Mouse (Mus musculus) neural tube, embryonic 11.5 days (tissue): Measurements from ENCODE around the gene Pole2. TPM values are rescaled to one million over a fixed set of nuclear protein-coding genes. Genes with fewer than 3 reads are reported as not detected.

Source experiments
- ATAC-seq: fragments of 200-750 bp; cut with Nextera tagmentation; 2 replicates; pipeline ENCODE4 v1.8.0; 2017; ENCODE audit warnings: moderate number of reproducible peaks, mild to moderate bottlenecking, moderate TSS enrichment, moderate library complexity; ENCODE audit not compliant: insufficient read depth, low FRiP score, low TSS enrichment
- DNase-seq: peaks from one replicate; pipeline ENCODE4 v3.0.0-alpha.2; 2015; ENCODE audit warnings: low spot score
- H3K27ac ChIP-seq: fragments of 300-500 bp; sonication (generic); 2 replicates; pipeline ENCODE4 v1.5.1; 2014; ENCODE audit warnings: low read depth, mild to moderate bottlenecking, low read length
- H3K27me3 ChIP-seq: fragments of 300-500 bp; sonication (generic); 2 replicates; pipeline ENCODE4 v1.6.1; 2014; ENCODE audit warnings: mild to moderate bottlenecking, low read length, mixed read lengths; ENCODE audit not compliant: control insufficient read depth, insufficient read depth
- H3K36me3 ChIP-seq: fragments of 300-500 bp; sonication (generic); 2 replicates; pipeline ENCODE4 v1.6.1; 2014; ENCODE audit warnings: mild to moderate bottlenecking, low read length, moderate library complexity, mixed read lengths; ENCODE audit not compliant: control insufficient read depth, insufficient read depth
- H3K4me1 ChIP-seq: fragments of 300-500 bp; sonication (generic); 2 replicates; pipeline ENCODE4 v1.6.1; 2014; ENCODE audit warnings: low read length, mixed read lengths; ENCODE audit not compliant: control insufficient read depth, insufficient read depth
- H3K4me2 ChIP-seq: fragments of 300-500 bp; sonication (generic); 2 replicates; pipeline ENCODE4 v1.6.1; 2014; ENCODE audit warnings: low read depth, mild to moderate bottlenecking, moderate library complexity
- H3K4me3 ChIP-seq: fragments of 300-500 bp; sonication (generic); 2 replicates; pipeline ENCODE4 v1.5.1; 2014; ENCODE audit warnings: low read depth, low read length
- H3K9ac ChIP-seq: fragments of 300-500 bp; sonication (generic); 2 replicates; pipeline ENCODE4 v1.6.1; 2014; ENCODE audit warnings: mild to moderate bottlenecking, low read length
- H3K9me3 ChIP-seq: fragments of 300-500 bp; sonication (generic); 2 replicates; pipeline ENCODE4 v1.6.1; 2016; ENCODE audit warnings: low read length; ENCODE audit not compliant: control insufficient read depth
- WGBS: fragments of 180-500 bp; shearing (Covaris S2); extraction: QIAGEN DNeasy Blood & Tissue Kit; methylation state at CpG from one replicate; pipeline ENCODE4 v1.1.7; 2014; 5-methylcytosine and 5-hydroxymethylcytosine counted together
- polyA plus RNA-seq: library from polyadenylated mRNA; unstranded; fragments of >200 nt; fragmentation: Nextera tagmentation; extraction: Ambion mirVana; gene quantifications from 2 replicates; pipeline ENCODE4 v1.2.1, GENCODE M21; 2014

Pole2 gene
- polyA plus RNA-seq, 1 experiment from 2014 or later = 26.5 TPM

DNA sequence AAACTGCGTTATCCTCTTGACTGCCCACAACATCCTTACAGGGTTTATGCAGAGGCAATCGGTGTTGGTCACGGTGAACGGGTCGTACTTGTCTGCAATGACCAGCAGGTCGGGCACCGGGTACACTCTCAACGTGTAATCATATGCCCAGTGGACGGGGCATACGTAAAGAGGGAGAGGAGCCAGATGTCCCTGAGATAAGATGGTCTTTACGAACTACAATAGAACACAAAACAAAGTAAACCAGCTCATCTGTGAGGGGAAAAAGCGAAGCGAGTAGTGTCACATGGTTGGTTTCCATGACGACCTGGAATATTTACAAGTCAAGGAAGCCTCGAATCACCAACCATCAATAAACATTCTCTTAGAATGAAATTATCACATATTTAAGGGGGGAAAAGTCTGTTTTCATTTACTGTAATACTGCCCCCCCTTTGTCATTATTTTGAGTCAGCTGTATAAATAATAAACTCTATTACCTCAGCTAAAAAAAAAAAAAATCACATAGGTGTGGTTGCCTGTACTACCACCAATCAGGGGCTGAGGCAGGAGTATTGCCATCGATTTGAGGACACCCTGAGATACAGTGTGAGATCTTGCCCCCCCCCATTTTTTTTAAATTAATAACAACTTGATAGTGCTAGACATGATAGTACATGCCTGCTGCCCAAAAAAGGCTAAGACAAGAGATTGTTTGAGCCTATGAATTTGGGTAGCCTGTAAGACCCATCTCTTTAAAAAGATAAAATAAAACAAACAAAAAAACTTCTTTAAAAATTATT, 23.8 kb downstream of the Pole2 start, which contains the start of gene Gm49384:
Gene Gm49384, minus strand, starts transcription at position 216 of the 782 bp plus-strand sequence.
- DNase-seq (no peak), ATAC-seq (no peak)
- Histone ChIP-seq H3K4me3 (no peak within 1 kb of the TSS), H3K4me1 (no peaks in the 10 kb centered on the region; the same call in 1 of the 2 replicates), H3K9ac (no peak within 1 kb of the TSS), H3K9me3 (no peaks in the 10 kb centered on the region), H3K4me2 (no peak within 1 kb of the TSS), H3K27ac (no peak within 1 kb of the TSS), H3K36me3 (no peaks in the 10 kb centered on the region; the same call in 1 of the 2 replicates), H3K27me3 (no peaks in the 10 kb centered on the region)
- 75% methylated on average over 16 of the region's 16 CpGs for WGBS

GRCm38 (mm10) chr12:69198985-69199384, 29.0 kb downstream of the Pole2 start:
- DNase-seq = no peak
- no peak for ATAC-seq
- H3K4me3 ChIP-seq = no peak overlapping the region
- H3K4me2 ChIP-seq = 0 out of 2 replicates have a peak overlapping the region, but pooled peaks have one; percentile 12
- H3K9ac ChIP-seq = no peak overlapping the region
- no peak overlapping the region for H3K27ac ChIP-seq
- H3K9me3 ChIP-seq = no peaks in the 10 kb centered on the region
- no peaks in the 10 kb centered on the region for H3K27me3 ChIP-seq
- peaks cover 12% of the 10 kb centered on the region for H3K4me1 ChIP-seq
- no peaks in the 10 kb centered on the region; the same call in 1 of the 2 replicates for H3K36me3 ChIP-seq

- H3K27me3 ChIP-seq = no peaks in the 10 kb centered on the region
- no peaks in the 10 kb centered on the region for H3K9me3 ChIP-seq
- peak within 1 kb of the TSS; percentile 83 for H3K9ac ChIP-seq
- H3K36me3 ChIP-seq = no peaks in the 10 kb centered on the region; the same call in 1 of the 2 replicates
- 0% methylated on average over 18 of the region's 18 CpGs for WGBS
- peak within 1 kb of the TSS; percentile 94 for H3K4me3 ChIP-seq
- H3K27ac ChIP-seq = peak within 1 kb of the TSS; percentile 83
- DNase-seq = peak; percentile 78
- peak within 1 kb of the TSS; percentile 97 for H3K4me2 ChIP-seq
- peaks cover 12% of the 10 kb centered on the region for H3K4me1 ChIP-seq
- ATAC-seq = peak; percentile 56
Observed at GRCm38 (mm10) chr12:69198164-69198535, 29.8 kb downstream of the Pole2 start, which contains the start of gene Dnaaf2. Dnaaf2 (minus strand) TSS chr12:69198429.

DNA sequence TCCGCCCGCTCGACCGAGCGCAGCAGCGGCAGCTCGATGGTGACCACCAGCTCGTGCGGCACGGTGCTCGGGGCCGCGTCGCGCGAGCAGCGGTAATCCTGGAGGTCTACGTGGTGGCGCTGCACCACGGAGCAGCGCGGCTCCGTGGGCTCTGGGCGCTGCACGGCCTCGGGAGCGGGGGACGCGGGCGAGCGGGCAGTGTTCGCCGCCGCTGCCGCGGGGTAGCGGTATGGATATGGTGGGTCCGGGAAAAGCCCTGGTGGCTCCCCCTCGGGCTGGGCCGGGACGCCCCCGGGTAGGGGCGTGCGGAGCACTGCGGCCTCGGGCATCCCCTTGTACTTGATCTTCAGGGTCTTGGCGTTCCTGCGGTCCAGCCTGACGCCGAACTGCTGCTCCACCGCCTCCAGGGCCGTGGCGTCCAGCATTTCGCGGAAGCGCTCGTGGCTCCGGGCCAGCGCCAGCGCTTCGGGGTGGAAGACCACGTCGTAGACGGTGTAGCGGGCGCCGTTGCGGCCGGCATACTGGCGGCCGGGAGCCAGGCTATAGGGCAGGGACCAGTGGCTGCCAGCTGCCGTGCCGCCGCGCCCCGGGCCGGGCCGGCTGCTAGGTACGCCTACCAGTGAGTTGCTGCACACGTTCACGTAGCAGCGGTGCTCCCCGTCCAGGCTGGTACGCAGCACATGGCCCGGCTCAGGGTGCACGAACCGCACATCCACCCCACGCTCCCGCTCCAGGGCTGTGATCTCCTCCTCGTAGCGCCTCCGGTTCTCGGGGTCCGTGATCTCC, 30.4 kb downstream of the Pole2 start:
- peak overlapping the region; percentile 97 for H3K4me2 ChIP-seq
- peak overlapping the region; percentile 83 for H3K9ac ChIP-seq
- under 1% methylated on average over 84 of the region's 94 CpGs for WGBS
- DNase-seq (peak; percentile 62), ATAC-seq (peak; percentile 74)
- peaks cover 12% of the 10 kb centered on the region for H3K4me1 ChIP-seq
- no peaks in the 10 kb centered on the region for H3K9me3 ChIP-seq
- no peaks in the 10 kb centered on the region; the same call in 1 of the 2 replicates for H3K36me3 ChIP-seq
- peak overlapping the region; percentile 83 for H3K27ac ChIP-seq
- H3K4me3 ChIP-seq = peak overlapping the region; percentile 94
- H3K27me3 ChIP-seq = no peaks in the 10 kb centered on the region

- WGBS = under 1% methylated on average over 67 of the region's 75 CpGs
- Histone ChIP-seq H3K36me3 (no peaks in the 10 kb centered on the region), H3K4me3 (peak within 1 kb of the TSS; percentile 94), H3K4me1 (peaks cover 12% of the 10 kb centered on the region), H3K9ac (peak within 1 kb of the TSS; percentile 83), H3K27me3 (no peaks in the 10 kb centered on the region), H3K27ac (peak within 1 kb of the TSS; percentile 83), H3K4me2 (peak within 1 kb of the TSS; percentile 97), H3K9me3 (no peaks in the 10 kb centered on the region)
- peak; percentile 90 for DNase-seq
- ATAC-seq = peak; percentile 87
Observed at GRCm38 (mm10) chr12:69196444-69197377, 31.3 kb downstream of the Pole2 start, which contains the start of gene Gm49383. Gm49383 (minus strand) TSS chr12:69197104.

DNA sequence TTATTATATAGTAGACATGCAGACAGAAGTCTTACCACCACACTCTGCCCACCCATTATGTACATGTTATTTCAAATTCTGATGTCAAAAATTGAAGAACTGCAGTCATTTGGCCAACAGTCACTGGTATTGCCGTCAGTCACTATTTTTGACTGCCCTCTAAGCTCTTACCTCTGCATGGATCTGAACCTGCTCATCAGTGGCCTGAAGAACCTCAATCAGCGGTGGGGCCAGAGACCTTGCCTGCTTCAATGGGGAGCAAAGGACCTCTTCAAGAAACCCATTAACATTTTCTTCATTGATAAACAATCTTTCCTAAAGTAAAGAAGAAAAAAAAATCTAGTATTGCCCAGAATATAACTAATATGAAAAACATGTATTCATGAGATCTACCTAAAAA, 35.4 kb downstream of the Pole2 start:
- Histone ChIP-seq H3K36me3 (no peaks in the 10 kb centered on the region; the same call in 1 of the 2 replicates), H3K9ac (no peak overlapping the region), H3K27me3 (no peaks in the 10 kb centered on the region), H3K4me2 (no peak overlapping the region), H3K4me1 (peaks cover 5% of the 10 kb centered on the region; the same call in 1 of the 2 replicates), H3K4me3 (no peak overlapping the region), H3K27ac (no peak overlapping the region), H3K9me3 (no peaks in the 10 kb centered on the region)
- DNase-seq (no peak), ATAC-seq (no peak)
- 96% methylated on average over 2 of the region's 2 CpGs for WGBS

- Histone ChIP-seq H3K4me3 (no peak overlapping the region), H3K36me3 (no peaks in the 10 kb centered on the region; the same call in 1 of the 2 replicates), H3K27ac (no peak overlapping the region), H3K27me3 (no peaks in the 10 kb centered on the region), H3K9ac (no peak overlapping the region), H3K9me3 (no peaks in the 10 kb centered on the region), H3K4me1 (peaks cover 7% of the 10 kb centered on the region; the same call in 1 of the 2 replicates), H3K4me2 (no peak overlapping the region)
- ATAC-seq (no peak), DNase-seq (no peak)
- WGBS = 90% methylated on average over 5 of the region's 5 CpGs
Observed at GRCm38 (mm10) chr12:69191396-69191795, 36.6 kb downstream of the Pole2 start.

DNA sequence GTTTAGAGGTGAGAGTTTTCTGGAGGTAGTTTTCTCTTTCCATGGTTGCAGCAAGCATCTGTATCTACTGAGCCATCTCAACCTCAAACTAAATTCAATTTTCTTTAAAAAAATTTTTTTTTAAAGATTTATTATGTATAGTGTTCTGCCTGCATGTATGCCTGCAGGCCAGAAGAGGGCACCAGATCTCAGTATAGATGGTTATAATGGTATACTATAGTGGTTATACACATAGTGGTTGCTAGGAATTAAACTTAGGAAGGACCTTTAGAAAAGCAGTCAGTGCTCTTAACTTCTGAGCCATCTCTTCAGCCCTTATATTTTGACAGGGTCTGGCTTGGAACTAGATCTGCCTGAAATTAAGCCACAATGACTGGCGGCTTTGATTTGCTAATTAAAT, 37.5 kb downstream of the Pole2 start:
- Histone ChIP-seq H3K9me3 (no peaks in the 10 kb centered on the region), H3K4me1 (peaks cover 5% of the 10 kb centered on the region), H3K36me3 (no peaks in the 10 kb centered on the region; the same call in 1 of the 2 replicates), H3K4me3 (no peak overlapping the region), H3K27ac (no peak overlapping the region), H3K4me2 (no peak overlapping the region), H3K9ac (no peak overlapping the region), H3K27me3 (no peaks in the 10 kb centered on the region)
- ATAC-seq (no peak), DNase-seq (no peak)
- WGBS = 92% methylated on average over 1 of the region's 1 CpGs
